Mouse (Mus musculus): ENCODE results near the gene Adipoq.
"Not testable (repeated sequence)": the region's sequence is repeated elsewhere in the genome, so short reads cannot be mapped to it uniquely, and the experiment has no call there.

The Adipoq gene

DNA sequence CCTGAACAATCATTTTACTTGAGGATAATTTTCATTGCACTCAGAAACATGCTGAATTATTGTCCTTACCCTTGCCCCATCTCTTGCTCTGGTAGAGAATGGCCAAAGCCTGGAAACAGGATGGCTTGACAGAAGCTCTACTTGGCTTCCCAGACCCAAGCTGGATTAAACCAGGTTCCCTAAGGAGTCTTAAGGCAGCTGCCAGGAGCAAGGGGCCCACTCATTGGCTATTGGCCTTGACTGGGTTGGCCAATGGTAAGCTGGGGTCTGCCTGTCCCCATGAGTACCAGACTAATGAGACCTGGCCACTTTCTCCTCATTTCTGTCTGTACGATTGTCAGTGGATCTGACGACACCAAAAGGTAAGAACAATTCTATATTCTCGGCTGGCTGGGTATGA is at the start of gene Adipoq:
Gene Adipoq, plus strand, starts transcription at position 257 of the 400 bp plus-strand sequence.
- no peak for DNase-seq

DNA sequence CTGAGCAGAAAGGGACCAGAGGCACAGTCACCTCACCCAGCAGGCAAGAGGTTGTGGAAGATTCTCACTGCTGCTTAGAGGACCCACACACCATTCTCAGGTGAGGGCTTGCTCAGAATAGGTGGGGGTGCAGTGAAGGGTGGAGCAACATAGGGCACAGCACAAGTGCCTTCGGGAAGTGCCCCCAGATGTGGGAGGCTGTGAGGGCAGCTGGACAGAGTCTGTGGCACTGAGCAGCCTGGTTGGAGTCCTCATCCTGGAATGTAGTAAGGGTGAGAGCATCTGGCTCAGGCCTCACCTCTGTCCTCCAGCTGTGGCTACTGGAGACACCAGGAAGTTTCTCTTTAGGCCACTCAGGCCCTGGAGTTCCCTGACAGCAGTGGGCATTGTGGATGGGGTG is 49.5 kb upstream of the Adipoq start:
- DNase-seq, result not testable (repeated sequence)

DNA sequence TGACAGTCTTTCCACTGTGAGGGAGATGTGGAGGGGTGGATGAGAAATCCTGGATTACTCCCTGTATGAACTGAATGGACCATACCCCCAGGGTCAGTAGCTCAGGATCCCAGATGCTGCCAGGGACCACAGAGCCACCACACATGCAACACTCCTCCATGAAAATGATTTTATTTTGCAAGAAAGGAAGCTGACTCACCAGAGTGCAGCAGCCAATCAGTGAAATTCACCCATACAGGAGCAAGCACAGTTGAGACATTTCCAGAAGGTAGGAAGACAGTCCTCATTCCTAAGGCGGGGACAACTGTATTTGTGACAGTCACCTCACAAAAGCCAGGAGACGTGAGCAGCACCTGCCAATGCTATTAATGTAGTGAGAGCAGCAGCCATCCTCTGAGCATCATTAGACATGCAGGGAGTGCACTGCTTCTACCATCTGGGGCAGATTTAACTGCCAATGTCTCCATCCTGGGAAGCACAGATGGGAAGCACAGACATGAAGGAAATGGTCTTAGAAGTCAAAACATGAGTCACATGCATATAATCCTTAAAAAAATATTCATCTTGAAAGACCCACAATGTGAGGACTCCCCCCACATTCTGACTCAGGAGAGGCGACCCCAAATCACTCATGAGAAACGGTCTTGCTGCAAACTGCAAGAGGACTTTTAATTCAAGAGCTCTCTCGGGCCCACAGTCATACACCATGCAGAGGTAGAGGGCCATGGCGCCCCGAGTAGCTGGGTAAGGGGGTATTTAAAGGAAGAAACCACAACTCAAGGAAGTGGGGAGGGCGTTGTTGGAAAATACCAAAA is 48.8 kb upstream of the Adipoq start:
- not testable (repeated sequence) for DNase-seq

DNA sequence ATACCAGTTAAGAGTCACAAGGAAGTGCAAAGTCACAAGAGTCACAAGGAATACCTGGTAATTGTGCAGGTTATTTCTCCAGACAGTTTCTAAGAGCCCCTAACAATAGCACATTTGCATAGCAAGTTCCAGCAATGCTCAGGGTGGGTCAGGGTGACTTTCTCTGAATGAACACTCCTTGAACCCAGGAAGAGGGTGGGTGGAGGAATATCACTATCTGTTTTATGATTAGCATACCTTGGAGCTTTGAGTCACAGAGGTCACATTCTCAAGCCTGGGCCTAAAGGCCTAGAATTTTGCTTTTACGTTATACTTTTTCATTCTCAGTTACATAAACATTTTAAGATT is 48.3 kb upstream of the Adipoq start:
- DNase-seq, result not testable (repeated sequence)

DNA sequence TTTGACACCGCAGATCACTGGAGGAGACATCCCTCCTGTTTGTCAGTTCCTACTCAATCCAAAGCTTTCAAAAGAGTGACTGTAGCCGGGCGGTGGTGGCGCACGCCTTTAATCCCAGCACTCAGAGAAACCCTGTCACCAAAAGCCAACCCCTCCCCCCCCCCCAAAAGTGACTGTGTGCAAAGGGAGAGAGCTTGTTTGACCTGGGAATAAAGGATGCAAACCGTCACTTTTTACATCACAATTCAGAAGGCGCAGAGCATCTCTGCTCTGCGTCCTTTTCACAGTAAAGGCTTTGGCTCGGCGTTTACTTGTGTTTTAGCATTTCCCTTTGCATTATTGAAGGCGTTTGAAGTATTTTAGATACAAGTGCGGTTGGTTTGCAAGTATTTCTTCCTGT is 46.7 kb upstream of the Adipoq start:
- no peak for DNase-seq

DNA sequence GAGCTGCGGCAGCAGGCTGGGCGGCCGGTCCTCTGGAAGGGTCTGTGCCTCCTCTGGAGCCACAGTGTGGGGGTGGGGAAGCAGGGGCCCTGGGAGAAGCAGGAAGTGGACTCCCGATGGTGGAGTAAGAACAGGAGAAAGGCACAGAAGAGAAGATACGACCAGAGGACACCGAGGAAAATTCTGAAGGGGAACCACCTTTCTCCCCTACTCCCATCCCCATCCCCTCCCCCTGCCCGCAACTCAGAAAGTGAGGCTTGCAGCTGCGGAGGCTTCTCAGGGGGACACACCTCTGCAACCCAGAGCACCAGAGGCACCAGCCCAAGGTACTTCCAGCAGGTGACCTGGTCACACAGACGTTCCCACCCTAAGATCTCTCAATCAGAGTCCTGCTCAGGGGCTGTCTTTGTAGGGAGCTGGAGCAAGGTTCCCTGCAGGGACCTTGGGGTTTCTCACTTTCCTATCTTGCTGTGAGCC is 46.2 kb upstream of the Adipoq start:
- DNase-seq, result no peak

DNA sequence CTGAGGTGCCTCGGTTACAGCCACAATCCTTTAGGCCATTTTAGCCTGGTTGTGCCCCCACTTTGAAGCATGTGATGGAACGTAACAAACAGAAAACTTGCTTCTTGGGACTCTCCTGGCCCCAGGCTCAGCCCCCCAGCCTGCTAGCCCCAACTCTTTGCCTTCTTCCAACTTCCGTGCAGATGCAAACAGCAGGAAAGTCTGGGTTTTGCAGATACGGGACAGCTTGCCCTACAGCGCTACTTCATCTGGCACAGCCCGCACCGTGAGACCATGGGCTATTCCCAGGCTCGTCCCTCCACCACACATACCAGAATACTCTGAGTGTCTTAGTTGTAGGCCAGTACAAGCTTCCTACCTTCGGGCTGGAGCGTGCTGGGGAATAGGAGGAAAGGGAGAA is 45.7 kb upstream of the Adipoq start:
- no peak for DNase-seq

DNA sequence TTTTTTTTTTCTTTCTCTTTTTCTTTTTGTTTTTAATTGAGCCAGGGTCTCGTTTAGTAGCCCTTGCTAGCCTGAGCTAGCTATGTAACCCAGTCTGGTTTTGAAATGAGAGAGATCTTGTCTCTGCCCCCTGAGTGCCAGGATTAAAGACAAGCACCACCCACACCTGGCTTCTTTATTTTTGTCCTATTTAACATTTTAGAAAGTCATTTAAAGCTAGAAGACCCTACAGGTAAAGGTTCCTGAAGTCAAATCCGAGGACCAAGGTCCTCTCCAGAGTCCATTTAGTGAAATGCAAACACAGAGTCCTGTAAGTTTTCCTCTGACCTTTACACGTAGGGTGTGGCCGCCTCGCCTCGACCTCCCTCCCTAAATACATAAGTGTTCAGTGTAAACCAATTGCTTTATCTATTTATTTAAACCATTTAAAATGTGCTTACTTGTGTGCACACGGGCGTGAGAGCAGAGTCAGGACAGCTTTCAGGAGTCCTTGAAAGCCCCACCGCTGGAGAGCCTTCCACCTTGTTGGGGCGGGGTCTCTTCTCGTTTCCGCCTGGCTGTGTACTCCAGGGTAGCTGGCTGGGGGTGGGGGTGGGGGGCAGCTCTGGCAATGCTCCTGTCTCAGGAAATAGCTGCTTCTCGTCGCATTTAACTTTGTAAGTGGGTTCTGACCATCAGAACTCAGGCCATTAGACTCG is 43.8 kb upstream of the Adipoq start:
- no peak for DNase-seq

DNA sequence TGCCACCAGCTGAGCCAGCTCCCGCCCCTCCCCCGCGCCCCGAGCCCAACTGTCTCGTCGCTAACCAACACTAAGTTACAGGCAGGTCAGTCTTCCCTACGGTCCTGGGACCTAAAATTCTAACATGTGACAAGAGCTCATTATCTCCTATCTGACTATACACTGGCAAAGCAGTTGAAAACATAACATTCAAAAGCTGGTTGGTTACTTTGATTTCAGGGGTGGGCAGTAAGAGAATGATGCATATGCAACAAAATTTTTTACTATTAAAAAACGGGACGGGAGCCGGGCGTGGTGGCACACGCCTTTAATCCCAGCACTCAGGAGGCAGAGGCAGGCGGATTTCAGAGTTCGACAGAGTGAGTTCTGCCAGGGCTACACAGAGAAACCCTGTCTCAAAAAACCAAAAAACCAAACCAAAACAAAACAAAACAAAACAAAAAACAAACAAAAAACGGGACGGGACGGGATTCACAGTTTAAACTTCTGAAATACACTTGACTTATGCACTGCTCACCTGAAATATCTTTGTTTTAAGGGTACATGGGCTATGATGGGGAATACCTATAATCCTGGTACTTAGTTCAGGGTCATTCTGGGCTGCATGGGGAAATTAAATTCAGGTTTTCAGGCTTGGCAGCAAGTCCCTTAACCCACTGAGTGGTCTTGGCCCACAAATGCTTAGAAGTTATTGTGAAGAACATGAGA is 43.1 kb upstream of the Adipoq start:
- DNase-seq, result no peak

DNA sequence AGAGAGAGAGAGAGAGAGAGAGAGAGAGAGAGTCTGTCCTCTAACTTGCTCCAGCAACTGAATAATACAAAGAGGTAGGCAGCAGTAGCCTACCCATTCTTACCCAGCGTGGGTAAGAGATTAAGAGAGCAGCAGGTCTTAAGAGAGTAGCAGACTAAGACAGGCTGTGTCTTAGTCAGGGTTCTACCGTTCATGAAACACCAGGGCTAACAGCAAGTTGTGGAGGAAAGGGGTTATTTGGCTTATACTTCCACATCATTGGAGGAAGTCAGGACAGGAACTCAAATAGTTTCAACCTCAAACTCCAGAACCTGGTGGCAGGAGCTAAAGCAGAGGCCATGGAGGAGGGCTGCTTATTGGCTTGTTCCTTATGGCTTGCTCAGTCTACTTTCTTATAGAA is 42.5 kb upstream of the Adipoq start:
- DNase-seq, result no peak

DNA sequence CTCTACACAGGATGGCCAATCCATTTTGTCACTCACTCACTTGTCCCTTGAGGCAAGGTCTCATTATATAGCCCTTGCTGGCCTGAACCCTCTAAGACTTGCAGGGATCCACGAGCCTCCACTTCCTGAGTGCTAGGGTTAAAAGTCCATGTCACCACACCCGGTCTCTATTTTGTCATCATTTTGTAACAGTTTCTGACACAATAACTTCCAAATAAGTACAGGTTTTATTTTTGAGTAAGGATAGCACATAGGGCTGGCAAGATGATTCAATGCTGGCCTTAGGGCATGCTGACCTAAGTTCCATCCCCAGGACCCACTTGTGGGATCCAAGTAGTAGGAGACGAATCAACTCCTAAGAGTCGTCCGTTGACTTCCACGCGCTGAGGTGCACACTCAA is 40.2 kb upstream of the Adipoq start:
- DNase-seq, result no peak

DNA sequence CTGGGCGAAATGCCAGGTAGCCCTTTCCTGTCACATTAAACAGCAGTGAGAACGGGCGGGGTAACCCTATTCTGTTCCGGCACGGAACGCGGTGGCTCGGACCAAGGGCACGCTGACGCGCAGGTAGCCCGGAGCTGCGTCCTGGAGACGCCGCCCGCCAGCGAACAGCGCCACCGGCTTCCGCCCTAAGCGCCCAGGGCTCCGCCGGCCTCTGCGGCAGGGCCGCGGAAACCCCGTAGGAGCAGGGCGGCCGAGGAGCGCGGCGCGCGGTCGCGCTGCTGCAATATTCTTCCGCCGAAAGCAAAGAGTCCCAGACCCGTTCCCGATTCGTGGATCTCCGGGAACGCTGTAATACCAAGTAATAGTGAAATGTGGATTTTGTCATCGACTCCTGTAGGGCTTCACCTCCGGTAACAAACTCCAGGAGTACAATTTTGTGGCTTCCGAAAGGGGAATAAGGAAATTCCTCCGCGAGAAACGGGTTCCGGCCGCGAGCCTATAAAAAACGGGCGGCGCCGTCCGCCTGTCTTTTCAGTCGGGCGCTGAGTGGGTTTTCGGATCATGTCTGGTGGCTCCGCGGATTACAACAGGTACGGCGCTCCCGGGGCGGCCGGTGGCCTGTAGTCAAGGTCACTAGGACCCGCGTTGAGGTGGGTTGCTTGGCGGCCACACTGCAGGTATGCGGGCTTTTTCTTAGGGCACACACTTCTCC is 38.9 kb upstream of the Adipoq start, which contains the start of gene Eif4a2:
Gene Eif4a2, plus strand, starts transcription at position 214 of the 712 bp plus-strand sequence.
- peak; percentile 93 for DNase-seq

DNA sequence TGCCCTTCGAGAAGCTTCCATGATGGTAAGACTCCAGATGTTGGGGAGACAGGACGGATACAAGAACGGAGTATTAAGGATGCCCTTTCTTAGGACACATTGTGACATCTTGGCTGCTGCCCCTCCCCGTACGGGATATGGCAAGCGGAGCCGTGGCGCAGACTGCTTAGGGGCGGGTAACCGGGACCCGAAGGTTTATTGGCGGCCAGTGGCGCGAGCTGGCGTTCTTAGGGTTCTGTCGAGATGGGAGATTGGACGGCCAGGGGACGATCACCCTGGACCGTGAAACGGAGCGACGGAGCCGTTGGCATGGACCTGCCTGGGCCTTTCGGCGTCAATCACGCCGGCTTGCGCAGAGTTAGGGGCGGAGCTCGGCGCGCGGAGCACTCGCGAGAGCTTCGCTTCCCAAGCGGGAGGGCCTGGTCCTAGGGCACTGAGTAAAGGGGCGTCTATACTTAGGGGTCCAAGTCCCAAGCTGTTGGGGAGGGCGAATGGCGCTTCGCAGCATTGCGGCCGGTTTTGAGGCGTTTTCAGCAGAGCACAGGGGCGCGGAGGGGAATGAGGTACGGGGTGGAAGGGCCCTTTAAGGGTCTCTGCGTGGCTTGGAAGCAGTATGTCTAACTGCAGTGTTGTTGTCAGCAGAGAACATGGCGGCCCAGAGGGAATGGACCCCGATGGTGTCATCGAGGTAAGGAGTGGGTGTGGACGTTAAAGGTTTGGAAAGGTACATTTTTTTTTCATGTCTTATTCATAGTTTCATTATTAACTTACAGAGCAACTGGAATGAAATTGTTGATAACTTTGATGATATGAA is 38.2 kb upstream of the Adipoq start:
- DNase-seq, result peak; percentile 86

DNA sequence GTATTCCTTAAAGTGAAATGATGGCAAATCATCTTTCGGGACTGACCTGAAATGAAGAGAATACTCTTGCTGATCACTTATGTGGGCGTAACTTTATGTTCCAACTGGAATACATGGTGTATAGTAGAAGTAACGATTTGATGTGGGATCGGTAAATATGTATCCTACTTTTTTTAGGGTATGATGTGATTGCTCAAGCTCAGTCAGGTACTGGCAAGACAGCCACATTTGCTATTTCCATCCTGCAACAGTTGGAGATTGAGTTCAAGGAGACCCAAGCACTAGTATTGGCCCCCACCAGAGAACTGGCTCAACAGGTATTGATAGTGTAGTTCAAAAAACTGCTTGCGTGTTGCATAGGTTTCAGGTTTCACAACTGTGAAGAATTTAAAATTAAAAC is 37.4 kb upstream of the Adipoq start:
- no peak for DNase-seq

DNA sequence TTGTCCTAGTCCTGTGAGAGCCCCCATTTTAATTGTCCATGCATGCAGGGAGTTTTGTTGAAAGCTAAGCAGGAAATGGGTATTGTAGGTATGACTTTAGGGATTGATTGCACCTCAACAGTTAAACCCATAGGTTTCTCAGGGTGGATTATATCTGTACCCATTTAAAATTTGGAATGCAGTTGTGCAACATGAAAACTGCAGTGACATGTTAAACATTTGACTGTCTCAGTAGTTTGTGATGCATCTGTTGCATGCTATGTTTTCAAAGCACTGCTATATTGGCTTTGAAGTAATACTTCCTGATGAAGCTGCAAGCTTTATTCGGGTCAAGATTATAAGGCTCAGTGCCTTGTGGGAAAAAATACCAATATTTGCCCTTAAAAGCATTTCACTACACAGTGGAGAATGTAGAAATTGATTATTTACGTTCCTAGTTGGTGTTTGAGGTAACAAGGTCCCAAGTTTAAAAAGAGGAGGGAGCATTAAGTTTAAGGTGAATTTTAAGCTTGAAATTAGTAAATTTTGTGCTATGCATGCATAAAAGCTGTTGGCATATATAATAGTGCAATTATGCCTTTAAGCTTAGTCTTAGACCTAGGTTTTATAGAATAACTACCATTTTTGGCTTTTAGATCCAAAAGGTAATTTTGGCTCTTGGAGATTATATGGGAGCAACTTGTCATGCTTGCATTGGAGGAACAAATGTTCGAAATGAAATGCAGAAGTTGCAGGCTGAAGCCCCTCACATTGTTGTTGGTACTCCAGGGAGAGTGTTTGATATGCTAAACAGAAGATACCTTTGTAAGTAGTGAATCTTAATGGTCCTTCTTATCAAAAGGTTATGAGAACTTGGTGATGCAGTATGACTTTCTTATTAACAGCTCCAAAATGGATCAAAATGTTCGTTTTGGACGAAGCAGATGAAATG is 36.7 kb upstream of the Adipoq start:
- no peak for DNase-seq

DNA sequence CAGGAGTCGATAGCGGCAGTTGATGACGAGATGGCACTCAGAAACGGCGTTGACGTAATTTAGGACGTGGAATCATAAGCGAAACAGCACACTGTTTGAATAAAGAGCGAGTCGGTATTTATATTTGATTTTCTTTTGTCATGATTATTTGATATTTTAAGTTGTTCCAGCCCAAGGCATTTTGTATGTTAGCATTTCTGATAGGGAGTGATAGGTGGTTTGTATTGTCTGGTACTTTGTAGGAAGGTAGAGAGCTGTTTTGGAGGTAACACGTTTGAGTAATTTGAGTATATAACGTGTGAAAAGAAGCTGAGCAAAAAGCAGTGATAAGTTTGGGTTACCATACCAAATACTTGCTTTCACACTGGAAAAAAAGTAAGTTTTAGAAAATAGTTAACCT is 34.0 kb upstream of the Adipoq start:
- DNase-seq, result no peak

DNA sequence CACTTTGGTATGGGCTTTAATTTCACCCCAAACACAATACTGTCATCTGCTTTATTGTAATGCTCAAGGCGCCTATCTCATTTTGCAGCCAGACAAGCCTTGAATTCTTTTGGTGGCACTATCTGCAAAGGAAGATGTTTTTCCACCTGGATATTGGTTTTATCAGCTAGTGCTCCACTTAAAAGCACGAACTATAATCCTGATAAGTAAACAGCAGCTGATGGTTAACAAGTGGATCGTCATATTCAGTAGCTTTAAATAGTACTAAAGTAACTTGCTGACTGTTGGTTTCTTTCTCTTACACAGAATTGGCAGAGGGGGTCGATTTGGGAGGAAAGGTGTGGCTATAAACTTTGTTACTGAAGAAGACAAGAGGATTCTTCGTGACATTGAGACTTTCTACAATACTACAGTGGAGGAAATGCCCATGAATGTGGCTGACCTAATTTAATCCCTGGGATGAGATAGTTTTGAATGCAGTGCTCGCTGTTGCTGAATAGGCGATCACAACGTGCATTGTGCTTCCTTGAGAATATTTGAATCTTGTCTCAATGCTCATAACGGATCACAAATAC is 33.4 kb upstream of the Adipoq start:
- no peak for DNase-seq

DNA sequence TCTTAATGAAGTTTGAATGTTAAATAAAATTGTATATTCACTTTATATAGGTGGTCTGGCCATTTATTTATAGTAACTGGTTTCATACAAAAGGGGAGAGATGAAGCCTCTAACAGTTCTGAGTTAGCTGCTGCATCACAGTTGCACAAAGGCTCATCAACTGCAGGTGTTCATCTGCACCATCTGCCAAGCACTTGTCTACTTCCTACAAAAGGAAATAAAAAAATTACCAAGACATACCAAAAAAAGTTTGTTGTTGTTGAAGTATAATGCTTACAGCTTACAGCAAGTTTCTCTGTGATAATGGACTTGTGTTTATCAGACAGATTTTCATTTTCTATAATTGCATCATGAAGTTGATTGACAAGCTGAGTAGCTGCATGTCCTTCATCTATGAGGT is 32.4 kb upstream of the Adipoq start:
- no peak for DNase-seq

DNA sequence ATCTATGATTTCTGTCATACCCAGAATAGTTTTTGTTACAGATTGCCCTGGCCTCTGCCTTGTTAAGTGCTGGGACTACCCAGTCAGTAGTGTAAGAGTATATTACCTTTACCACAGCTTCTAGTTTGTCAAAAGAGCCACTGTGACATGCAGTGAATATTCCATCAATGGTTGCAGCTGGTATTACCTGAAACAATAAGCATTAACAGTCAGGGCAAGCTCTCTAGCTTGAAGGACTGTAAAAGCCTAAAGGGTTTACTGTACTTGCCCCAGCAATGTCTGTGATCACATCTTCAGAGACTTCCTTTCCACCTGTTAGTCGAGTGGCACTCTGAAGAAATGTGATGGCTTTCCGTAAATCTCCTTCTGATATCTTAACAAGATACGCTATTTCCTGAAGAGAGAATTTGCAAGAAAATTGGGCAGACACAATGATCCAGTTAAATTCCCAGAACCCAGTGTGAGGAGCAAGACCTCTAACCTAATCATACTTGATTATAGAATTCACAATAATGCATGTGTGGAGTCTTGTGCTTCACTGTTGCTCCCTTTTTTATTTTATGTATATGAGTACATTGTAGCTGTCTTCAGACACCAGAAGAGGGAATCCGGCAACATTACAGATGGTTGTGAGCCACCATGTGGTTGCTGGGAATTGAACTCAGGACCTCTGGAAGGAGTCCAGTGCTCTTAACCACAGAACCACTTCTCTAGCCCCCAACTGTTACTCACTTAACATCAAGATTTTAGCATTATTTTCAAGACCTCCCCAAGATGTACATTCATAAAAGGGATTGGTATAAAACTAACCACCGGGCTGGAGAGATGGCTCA is 31.8 kb upstream of the Adipoq start:
- no peak for DNase-seq

DNA sequence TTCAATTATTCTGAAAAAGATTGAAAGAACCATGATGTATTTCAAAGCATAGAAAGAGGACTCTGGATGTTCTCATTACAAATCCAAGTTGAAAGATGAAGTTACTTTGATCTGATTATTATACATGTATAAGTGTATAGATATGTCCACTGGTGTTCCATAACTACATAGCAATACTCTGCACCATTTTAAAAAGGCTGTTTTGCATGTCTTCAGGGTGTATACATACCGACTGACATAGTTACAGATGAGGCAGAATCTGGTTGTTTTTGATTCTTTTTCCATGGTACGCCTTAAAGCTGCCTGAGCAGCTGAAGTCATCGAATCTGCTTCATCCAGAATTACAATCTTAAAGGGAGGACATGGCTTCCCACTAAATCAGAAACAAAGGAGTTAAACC is 30.9 kb upstream of the Adipoq start:
- DNase-seq, result no peak

All from right cerebral cortex, postnatal 14 days (tissue).